Mouse (Mus musculus): ENCODE data around the gene Fam168a.

GRCm38 (mm10) chr7:100837701-100838100 lies 131.3 kb downstream of the Fam168a start:
- no peak for TF ChIP-seq GATA1 (IDR thresholded peaks at IDR 0.05; ENCODE audit: borderline replicate concordance, low read length)
- no peak for TF ChIP-seq CTCF (IDR thresholded peaks at IDR 0.05; ENCODE audit: low read depth, low read length)
- no peak for TF ChIP-seq GATA2 (IDR thresholded peaks at IDR 0.05; ENCODE audit: borderline replicate concordance, low read depth, low read length)
- no peak for TF ChIP-seq TAL1 (conservative IDR thresholded peaks at IDR 0.05; ENCODE audit: low read depth, low read length)

Measured in G1E (cell line).